Mouse (Mus musculus) activated CD4-positive, CD25-positive, alpha-beta regulatory T cell, adult 9 weeks (primary cell): Measurements from ENCODE around the gene Ccl21b. TPM values are rescaled to one million over a fixed set of nuclear protein-coding genes. Genes with fewer than 3 reads are reported as not detected.

Source experiments
- polyA plus RNA-seq: library from polyadenylated mRNA; unstranded; fragments of 100-300 nt; shearing (Covaris generic); gene quantifications from one replicate; pipeline ENCODE4 v1.2.1, GENCODE M21; 2017

Ccl21b gene
- polyA plus RNA-seq: not detected

GRCm38 (mm10) chr4:42255467-42255866 is at the start of gene Ccl21b:
Gene Ccl21b (plus strand): TSS chr4:42255767.

DNA sequence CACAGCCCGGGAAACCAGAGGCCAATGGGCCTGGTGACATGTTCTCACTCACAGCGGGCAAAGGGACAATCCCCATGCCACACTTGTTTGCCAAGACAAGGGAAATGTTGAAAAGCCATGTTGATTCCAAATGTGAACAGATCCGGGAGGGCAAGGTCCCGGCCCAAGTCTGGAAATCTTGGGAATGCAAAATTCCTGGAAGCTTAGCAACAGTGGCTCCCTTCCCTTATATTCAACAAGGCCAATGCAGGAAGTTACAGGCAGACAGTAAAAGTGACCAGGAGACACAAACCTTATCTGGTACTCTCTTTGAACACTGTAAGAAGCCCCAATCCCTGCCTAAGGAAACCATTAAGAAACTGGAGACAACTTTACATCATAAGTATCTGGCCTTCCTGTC is 15.2 kb upstream of the Ccl21b start, which contains the start of gene Gm10600:
Gene Gm10600 (plus strand): TSS at position 301 of the 400 bp plus-strand sequence.

DNA sequence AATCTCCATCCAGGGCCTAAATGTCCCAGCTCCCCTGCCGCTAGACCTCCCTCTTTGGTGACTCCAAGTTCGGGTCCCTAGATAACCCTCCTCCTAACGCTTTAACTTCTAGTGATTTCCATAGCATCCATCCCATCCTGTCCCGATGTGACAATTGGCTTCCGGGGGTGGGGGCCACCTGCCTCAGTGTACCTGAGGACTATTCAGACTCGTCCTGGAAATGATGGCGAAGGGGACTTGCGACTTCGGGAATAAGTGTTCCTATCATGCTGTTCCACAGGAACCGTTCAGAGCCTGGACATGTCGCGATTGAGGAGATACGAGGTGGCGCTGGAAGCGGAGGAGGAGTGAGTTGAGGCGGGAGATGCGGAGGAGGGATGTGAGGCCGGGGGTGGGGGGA is 38.4 kb downstream of the Ccl21b start, which contains the start of gene Gm21953:
Gene Gm21953 (plus strand): TSS at position 301 of the 400 bp plus-strand sequence.

Other genes starting within 250 kb of the Ccl21b start
- gene Gm21093, start 221.0 kb upstream of the Ccl21b start, polyA plus RNA-seq: not detected
- not detected for gene Gm3893, start 164.6 kb upstream of the Ccl21b start, polyA plus RNA-seq
- not detected for gene Gm13304, start 140.9 kb upstream of the Ccl21b start, polyA plus RNA-seq
- gene Gm13306, start 102.3 kb upstream of the Ccl21b start, polyA plus RNA-seq: not detected
- gene Gm13305, start 87.2 kb upstream of the Ccl21b start, polyA plus RNA-seq: not detected
- not detected for gene Gm10600, start 15.1 kb upstream of the Ccl21b start, polyA plus RNA-seq
- not detected for gene Gm21953, start 38.5 kb downstream of the Ccl21b start, polyA plus RNA-seq
- gene Fam205a3, start 62.6 kb downstream of the Ccl21b start, polyA plus RNA-seq: not detected
- not detected for gene Gm21586, start 183.6 kb downstream of the Ccl21b start, polyA plus RNA-seq
- gene Gm2163, start 211.0 kb downstream of the Ccl21b start, polyA plus RNA-seq: not detected